Mouse (Mus musculus): Measurements from ENCODE around the gene Lrpprc. TPM values are rescaled to one million over a fixed set of nuclear protein-coding genes. Genes with fewer than 3 reads are reported as not detected.

Gene Lrpprc
- polyA plus RNA-seq, 1 experiment from 2014 or later = 47.5 TPM

DNA sequence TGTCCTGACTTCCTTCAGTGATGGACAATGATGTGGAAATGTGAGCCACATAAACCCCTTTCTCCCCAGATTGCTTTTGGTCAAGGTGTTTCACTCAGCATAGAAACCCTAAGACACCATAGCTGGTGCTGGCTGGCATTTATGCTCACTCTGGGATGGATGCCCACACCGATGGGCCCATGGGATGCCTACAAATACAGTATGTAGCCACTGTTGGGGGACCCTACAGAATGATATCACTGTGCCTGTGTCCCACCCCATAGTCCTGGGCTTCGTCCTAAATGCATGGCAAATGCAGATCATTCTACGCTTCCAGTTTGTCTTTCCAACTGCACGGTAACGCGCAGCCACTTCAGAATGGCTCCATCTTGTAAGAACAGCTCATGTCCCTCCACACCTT, 10.3 kb downstream of the Lrpprc start:
- no peaks in the 10 kb centered on the region for H3K36me3 ChIP-seq (ENCODE audit: control insufficient read depth, insufficient read depth, low read length)
- no peaks in the 10 kb centered on the region for H3K4me1 ChIP-seq (ENCODE audit: control insufficient read depth, insufficient read depth, low read length)
- no peak overlapping the region for H3K27ac ChIP-seq (ENCODE audit: low read length)
- WGBS = 97% methylated on average over 6 of the region's 6 CpGs
- ATAC-seq = no peak
- H3K4me2 ChIP-seq (ENCODE audit: low read length) = no peak overlapping the region
- H3K9me3 ChIP-seq (replicated peaks; ENCODE audit: control insufficient read depth, low read length, poor library complexity, severe bottlenecking) = no peaks in the 10 kb centered on the region
- no peaks in the 10 kb centered on the region for H3K27me3 ChIP-seq (ENCODE audit: control insufficient read depth, insufficient read depth, low read depth, low read length)
- no peak overlapping the region for H3K4me3 ChIP-seq (ENCODE audit: low read depth, low read length)
- H3K9ac ChIP-seq (ENCODE audit: low read depth, low read length) = no peak overlapping the region

DNA sequence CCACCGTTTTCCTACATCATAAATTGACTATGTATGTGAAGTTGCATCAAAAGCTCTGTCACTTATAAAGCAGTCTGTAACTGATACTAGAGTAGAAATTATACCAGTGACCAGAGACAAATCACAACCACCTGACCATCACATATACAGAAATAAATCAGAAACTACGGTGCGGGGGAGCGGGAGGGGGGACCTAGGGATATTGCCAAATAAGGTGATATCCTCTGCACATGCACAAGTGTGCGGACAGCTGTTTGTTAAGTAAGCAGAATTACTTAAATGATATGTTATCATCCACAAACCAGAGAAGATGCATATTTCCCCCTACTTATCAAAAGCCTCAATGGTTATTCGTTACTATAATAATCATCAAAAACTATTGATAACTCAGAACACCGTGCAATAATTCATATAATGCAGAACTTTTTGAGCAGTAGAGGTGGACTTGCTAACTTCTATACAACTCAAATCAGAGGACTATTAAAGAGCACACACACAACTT, 12.1 kb downstream of the Lrpprc start:
- Histone ChIP-seq H3K27ac (ENCODE audit: low read length) (no peak overlapping the region), H3K9ac (ENCODE audit: low read depth, low read length) (no peak overlapping the region), H3K27me3 (ENCODE audit: control insufficient read depth, insufficient read depth, low read depth, low read length) (no peaks in the 10 kb centered on the region), H3K4me3 (ENCODE audit: low read depth, low read length) (no peak overlapping the region), H3K36me3 (ENCODE audit: control insufficient read depth, insufficient read depth, low read length) (no peaks in the 10 kb centered on the region), H3K4me1 (ENCODE audit: control insufficient read depth, insufficient read depth, low read length) (no peaks in the 10 kb centered on the region), H3K9me3 (replicated peaks; ENCODE audit: control insufficient read depth, low read length, poor library complexity, severe bottlenecking) (no peaks in the 10 kb centered on the region), H3K4me2 (ENCODE audit: low read length) (no peak overlapping the region)
- no peak for ATAC-seq
- WGBS = 91% methylated on average over 7 of the region's 7 CpGs

DNA sequence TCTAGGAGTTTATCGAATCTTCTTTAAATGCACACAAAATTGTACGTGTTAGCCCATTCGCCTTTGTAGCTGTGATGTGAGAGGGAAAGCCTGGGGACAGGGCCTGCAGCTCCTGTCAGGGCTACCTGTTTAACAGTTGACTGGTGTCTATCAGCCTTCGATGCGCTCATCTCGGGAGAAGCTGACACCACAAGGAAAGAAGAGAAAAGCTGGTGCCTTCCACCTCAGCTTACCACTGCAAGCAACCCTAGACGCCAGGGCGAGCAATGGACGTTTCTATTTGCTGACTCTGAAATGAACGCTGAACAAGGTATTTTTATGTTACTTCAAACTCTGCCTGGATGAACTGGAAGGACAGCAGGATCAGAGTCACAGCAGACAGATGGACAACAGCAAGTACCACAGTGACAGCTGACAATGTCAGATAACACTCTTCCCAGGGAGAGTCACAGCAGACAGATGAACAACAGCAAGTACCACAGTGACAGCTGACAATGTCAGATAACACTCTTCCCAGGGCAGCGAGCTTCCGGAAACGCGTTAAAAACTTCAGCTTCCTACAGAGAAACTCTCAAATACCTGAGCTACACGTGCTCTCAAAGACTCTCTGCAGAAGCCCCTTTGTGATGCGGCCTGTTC, 14.1 kb downstream of the Lrpprc start:
- Histone ChIP-seq H3K36me3 (ENCODE audit: control insufficient read depth, insufficient read depth, low read length) (peaks cover 4% of the 10 kb centered on the region; the same call in 1 of the 2 replicates), H3K9me3 (replicated peaks; ENCODE audit: control insufficient read depth, low read length, poor library complexity, severe bottlenecking) (no peaks in the 10 kb centered on the region), H3K27ac (ENCODE audit: low read length) (no peak overlapping the region), H3K4me3 (ENCODE audit: low read depth, low read length) (no peak overlapping the region), H3K27me3 (ENCODE audit: control insufficient read depth, insufficient read depth, low read depth, low read length) (no peaks in the 10 kb centered on the region), H3K4me1 (ENCODE audit: control insufficient read depth, insufficient read depth, low read length) (no peaks in the 10 kb centered on the region), H3K9ac (ENCODE audit: low read depth, low read length) (no peak overlapping the region), H3K4me2 (ENCODE audit: low read length) (no peak overlapping the region)
- ATAC-seq = no peak
- WGBS = 92% methylated on average over 16 of the region's 16 CpGs

DNA sequence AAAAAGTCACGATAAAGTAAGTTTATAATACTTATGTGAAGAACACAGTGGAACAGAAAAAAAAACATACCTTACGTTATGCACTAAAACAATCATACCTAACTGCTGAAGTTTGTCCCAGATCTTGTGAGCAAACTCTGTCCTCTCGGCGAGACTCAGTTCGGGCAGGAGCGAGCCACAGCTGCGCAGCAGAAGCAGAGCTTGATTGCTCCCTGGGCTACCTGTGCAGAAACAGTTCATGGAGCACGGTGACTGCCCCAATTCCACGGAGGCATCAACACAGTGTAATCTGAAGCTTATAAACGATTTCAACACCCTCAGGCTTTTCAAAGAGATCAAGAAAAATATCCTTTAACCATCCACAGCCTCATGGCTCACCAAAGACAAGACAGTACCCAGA, 15.3 kb downstream of the Lrpprc start:
- no peak for ATAC-seq
- peaks cover 8% of the 10 kb centered on the region for H3K36me3 ChIP-seq (ENCODE audit: control insufficient read depth, insufficient read depth, low read length)
- H3K4me3 ChIP-seq (ENCODE audit: low read depth, low read length) = no peak overlapping the region
- no peak overlapping the region for H3K4me2 ChIP-seq (ENCODE audit: low read length)
- no peak overlapping the region for H3K9ac ChIP-seq (ENCODE audit: low read depth, low read length)
- 95% methylated on average over 10 of the region's 10 CpGs for WGBS
- H3K9me3 ChIP-seq (replicated peaks; ENCODE audit: control insufficient read depth, low read length, poor library complexity, severe bottlenecking) = no peaks in the 10 kb centered on the region
- H3K4me1 ChIP-seq (ENCODE audit: control insufficient read depth, insufficient read depth, low read length) = no peaks in the 10 kb centered on the region
- H3K27ac ChIP-seq (ENCODE audit: low read length) = no peak overlapping the region
- H3K27me3 ChIP-seq (ENCODE audit: control insufficient read depth, insufficient read depth, low read depth, low read length) = no peaks in the 10 kb centered on the region

DNA sequence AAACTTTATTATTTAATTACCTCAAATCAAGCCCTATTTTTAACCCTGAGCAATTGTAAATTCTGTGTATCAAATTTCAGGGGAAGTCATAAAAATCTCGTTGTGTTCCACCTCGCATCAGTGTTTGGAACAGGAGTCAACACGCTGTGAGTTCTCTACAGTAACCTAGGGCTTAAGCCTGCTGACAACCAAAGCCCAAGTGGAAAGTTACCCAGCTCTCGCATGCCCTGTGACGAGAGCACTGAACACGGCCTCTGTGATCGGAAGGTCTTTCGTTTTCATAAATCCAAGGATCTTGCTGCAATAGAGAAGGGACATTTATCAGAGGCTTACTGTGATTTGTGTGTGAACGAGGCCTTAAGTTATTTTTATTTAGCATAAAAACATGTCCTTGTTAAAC, 18.7 kb downstream of the Lrpprc start:
- peaks cover 17% of the 10 kb centered on the region for H3K36me3 ChIP-seq (ENCODE audit: control insufficient read depth, insufficient read depth, low read length)
- no peaks in the 10 kb centered on the region for H3K4me1 ChIP-seq (ENCODE audit: control insufficient read depth, insufficient read depth, low read length)
- no peak for ATAC-seq
- no peak overlapping the region for H3K4me3 ChIP-seq (ENCODE audit: low read depth, low read length)
- H3K4me2 ChIP-seq (ENCODE audit: low read length) = no peak overlapping the region
- no peaks in the 10 kb centered on the region for H3K27me3 ChIP-seq (ENCODE audit: control insufficient read depth, insufficient read depth, low read depth, low read length)
- H3K9ac ChIP-seq (ENCODE audit: low read depth, low read length) = no peak overlapping the region
- H3K9me3 ChIP-seq (replicated peaks; ENCODE audit: control insufficient read depth, low read length, poor library complexity, severe bottlenecking) = no peaks in the 10 kb centered on the region
- no peak overlapping the region for H3K27ac ChIP-seq (ENCODE audit: low read length)
- WGBS = 94% methylated on average over 9 of the region's 9 CpGs

- Histone ChIP-seq H3K9ac (ENCODE audit: low read depth, low read length) (no peak overlapping the region), H3K27ac (ENCODE audit: low read length) (no peak overlapping the region), H3K4me1 (ENCODE audit: control insufficient read depth, insufficient read depth, low read length) (no peaks in the 10 kb centered on the region), H3K4me2 (ENCODE audit: low read length) (no peak overlapping the region), H3K27me3 (ENCODE audit: control insufficient read depth, insufficient read depth, low read depth, low read length) (no peaks in the 10 kb centered on the region), H3K36me3 (ENCODE audit: control insufficient read depth, insufficient read depth, low read length) (peaks cover 4% of the 10 kb centered on the region; the same call in 1 of the 2 replicates), H3K4me3 (ENCODE audit: low read depth, low read length) (no peak overlapping the region), H3K9me3 (replicated peaks; ENCODE audit: control insufficient read depth, low read length, poor library complexity, severe bottlenecking) (no peaks in the 10 kb centered on the region)
- 86% methylated on average over 8 of the region's 8 CpGs for WGBS
- no peak for ATAC-seq
These were observed 31.6 kb downstream of the Lrpprc start for GRCm38 (mm10) chr17:84758971-84759370.

DNA sequence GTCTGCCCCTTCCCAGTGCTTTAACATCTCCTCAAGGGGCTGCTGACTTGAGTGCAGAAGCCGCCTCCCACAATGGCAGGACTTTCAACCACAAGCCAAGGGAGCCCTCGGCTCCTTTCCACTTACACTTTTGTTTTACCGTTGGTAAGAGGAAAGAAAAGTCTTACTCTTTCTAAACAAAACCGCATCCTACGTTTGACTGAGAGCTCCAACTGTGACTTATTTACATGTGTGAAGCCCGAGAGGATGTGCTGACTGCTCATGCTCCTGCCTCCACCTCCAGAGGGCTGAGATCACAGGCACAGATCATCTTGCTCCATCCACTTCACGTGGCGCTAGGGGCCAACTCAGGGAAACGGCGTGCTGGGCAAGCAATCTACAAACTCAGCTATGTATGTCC, 32.2 kb downstream of the Lrpprc start:
- Histone ChIP-seq H3K4me1 (ENCODE audit: control insufficient read depth, insufficient read depth, low read length) (peaks cover 2% of the 10 kb centered on the region; the same call in 1 of the 2 replicates), H3K27me3 (ENCODE audit: control insufficient read depth, insufficient read depth, low read depth, low read length) (no peaks in the 10 kb centered on the region), H3K9ac (ENCODE audit: low read depth, low read length) (no peak overlapping the region), H3K36me3 (ENCODE audit: control insufficient read depth, insufficient read depth, low read length) (peaks cover 4% of the 10 kb centered on the region; the same call in 1 of the 2 replicates), H3K27ac (ENCODE audit: low read length) (no peak overlapping the region), H3K4me3 (ENCODE audit: low read depth, low read length) (no peak overlapping the region), H3K9me3 (replicated peaks; ENCODE audit: control insufficient read depth, low read length, poor library complexity, severe bottlenecking) (no peaks in the 10 kb centered on the region), H3K4me2 (ENCODE audit: low read length) (no peak overlapping the region)
- ATAC-seq = no peak
- WGBS = 12% methylated on average over 10 of the region's 10 CpGs

- 66% methylated on average over 2 of the region's 2 CpGs for WGBS
- no peak for ATAC-seq
- no peaks in the 10 kb centered on the region for H3K9me3 ChIP-seq (replicated peaks; ENCODE audit: control insufficient read depth, low read length, poor library complexity, severe bottlenecking)
- H3K4me3 ChIP-seq (ENCODE audit: low read depth, low read length) = no peak overlapping the region
- H3K27ac ChIP-seq (ENCODE audit: low read length) = no peak overlapping the region
- H3K36me3 ChIP-seq (ENCODE audit: control insufficient read depth, insufficient read depth, low read length) = peaks cover 4% of the 10 kb centered on the region; the same call in 1 of the 2 replicates
- H3K27me3 ChIP-seq (ENCODE audit: control insufficient read depth, insufficient read depth, low read depth, low read length) = no peaks in the 10 kb centered on the region
- peaks cover 9% of the 10 kb centered on the region for H3K4me1 ChIP-seq (ENCODE audit: control insufficient read depth, insufficient read depth, low read length)
- H3K4me2 ChIP-seq (ENCODE audit: low read length) = no peak overlapping the region
- no peak overlapping the region for H3K9ac ChIP-seq (ENCODE audit: low read depth, low read length)
These were observed 34.5 kb downstream of the Lrpprc start for GRCm38 (mm10) chr17:84756090-84756489.

DNA sequence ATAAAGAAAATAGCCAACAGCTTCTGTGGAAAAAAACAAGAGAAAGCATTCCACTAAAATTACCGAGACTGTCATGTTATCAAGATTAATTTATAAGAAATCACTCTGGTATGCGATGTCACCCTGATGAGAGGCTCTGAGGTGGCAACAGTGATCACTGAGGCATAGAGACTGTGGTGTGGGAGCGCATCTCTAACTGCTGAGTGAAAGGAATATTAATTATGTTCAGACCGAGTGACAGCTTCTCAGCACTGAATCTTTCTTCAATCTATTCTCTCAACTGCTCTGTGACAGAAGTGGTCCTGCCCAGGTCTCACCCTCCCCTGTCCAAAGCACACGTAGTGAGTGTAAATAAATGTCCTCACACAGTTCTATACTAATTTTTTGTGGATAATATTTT, 37.1 kb downstream of the Lrpprc start:
- Histone ChIP-seq H3K9ac (ENCODE audit: low read depth, low read length) (no peak overlapping the region), H3K4me3 (ENCODE audit: low read depth, low read length) (no peak overlapping the region), H3K9me3 (replicated peaks; ENCODE audit: control insufficient read depth, low read length, poor library complexity, severe bottlenecking) (no peaks in the 10 kb centered on the region), H3K27me3 (ENCODE audit: control insufficient read depth, insufficient read depth, low read depth, low read length) (no peaks in the 10 kb centered on the region), H3K27ac (ENCODE audit: low read length) (no peak overlapping the region), H3K4me2 (ENCODE audit: low read length) (no peak overlapping the region), H3K36me3 (ENCODE audit: control insufficient read depth, insufficient read depth, low read length) (0 out of 2 replicates have a peak, but pooled peaks cover 2% of the 10 kb centered on the region), H3K4me1 (ENCODE audit: control insufficient read depth, insufficient read depth, low read length) (peaks cover 17% of the 10 kb centered on the region)
- 54% methylated on average over 5 of the region's 5 CpGs for WGBS
- no peak for ATAC-seq

Measured in midbrain, embryonic 16.5 days (tissue).